Mouse (Mus musculus) liver, adult 2 months (tissue): ENCODE data around the gene Ndrg4. TPM values are rescaled to one million over a fixed set of nuclear protein-coding genes. Genes with fewer than 3 reads are reported as not detected.
A peak's percentile ranks its signal among the peaks of the same experiment; 100 is the strongest.

ENCODE experiments used
- DNase-seq: peaks from one replicate; pipeline ENCODE4 v3.0.0-alpha.2; 2011; ENCODE audit warnings: low read depth, low spot score; ENCODE audit errors: extremely low read depth
- H3K27ac ChIP-seq: fragments of 200-500 bp; replicated peaks from 2 replicates; pipeline ENCODE4 v1.5.1; 2012; ENCODE audit warnings: low read depth, mild to moderate bottlenecking, control low read depth, inconsistent platforms, low read length; ENCODE audit not compliant: insufficient read depth
- H3K27me3 ChIP-seq: fragments of 200-500 bp; 2 replicates; pipeline ENCODE4 v1.6.1; 2012; ENCODE audit warnings: mild to moderate bottlenecking, moderate library complexity, low read length, inconsistent platforms; ENCODE audit not compliant: control insufficient read depth, insufficient read depth
- H3K36me3 ChIP-seq: fragments of 200-500 bp; 2 replicates; pipeline ENCODE4 v1.6.1; 2012; ENCODE audit warnings: low read length, inconsistent platforms; ENCODE audit not compliant: control insufficient read depth, insufficient read depth
- H3K4me1 ChIP-seq: fragments of 200-500 bp; 2 replicates; pipeline ENCODE4 v1.6.1; 2011; ENCODE audit warnings: low read length; ENCODE audit not compliant: control insufficient read depth, insufficient read depth
- H3K4me3 ChIP-seq: fragments of 200-500 bp; 2 replicates; pipeline ENCODE4 v1.5.1; 2011; ENCODE audit warnings: low read depth, mild to moderate bottlenecking, control low read depth, low read length, moderate library complexity; ENCODE audit not compliant: insufficient read depth
- H3K79me2 ChIP-seq: fragments of 200-500 bp; 2 replicates; pipeline ENCODE4 v1.6.1; 2012; ENCODE audit warnings: inconsistent platforms, mild to moderate bottlenecking, low read length, moderate library complexity; ENCODE audit not compliant: control insufficient read depth, insufficient read depth
- H3K9ac ChIP-seq: fragments of 200-500 bp; 2 replicates; pipeline ENCODE4 v1.6.1; 2012; ENCODE audit warnings: low read depth, mild to moderate bottlenecking, control low read depth, inconsistent platforms, low read length
- CTCF ChIP-seq: fragments of 200-500 bp; IDR thresholded peaks from 2 replicates; pipeline ENCODE4 v1.5.1; 2011; ENCODE audit warnings: low read depth, low read length, control low read depth
- POLR2A ChIP-seq: fragments of 200-500 bp; IDR thresholded peaks from 2 replicates; pipeline ENCODE4 v1.6.1; 2011; ENCODE audit warnings: low read length, control low read depth; ENCODE audit not compliant: insufficient read depth; ENCODE audit errors: extremely low read depth
- WGBS: fragments of 180-500 bp; shearing (Covaris S2); methylation state at CpG from one replicate; pipeline ENCODE4 v1.1.7; 2018; 5-methylcytosine and 5-hydroxymethylcytosine counted together
- polyA plus RNA-seq: library from polyadenylated mRNA; depleted of rRNA; stranded (reverse); fragments of >200 nt; gene quantifications from 2 replicates; pipeline ENCODE4 v1.2.3, GENCODE M21; 2012
- total RNA-seq: library from RNA; depleted of rRNA; stranded (reverse); fragments of >200 nt; gene quantifications from 2 replicates; pipeline ENCODE4 v1.2.3, GENCODE M21; 2014

The Ndrg4 gene
- total and polyA plus RNA-seq, 2 experiments: 0.26 to 0.55 TPM

DNA sequence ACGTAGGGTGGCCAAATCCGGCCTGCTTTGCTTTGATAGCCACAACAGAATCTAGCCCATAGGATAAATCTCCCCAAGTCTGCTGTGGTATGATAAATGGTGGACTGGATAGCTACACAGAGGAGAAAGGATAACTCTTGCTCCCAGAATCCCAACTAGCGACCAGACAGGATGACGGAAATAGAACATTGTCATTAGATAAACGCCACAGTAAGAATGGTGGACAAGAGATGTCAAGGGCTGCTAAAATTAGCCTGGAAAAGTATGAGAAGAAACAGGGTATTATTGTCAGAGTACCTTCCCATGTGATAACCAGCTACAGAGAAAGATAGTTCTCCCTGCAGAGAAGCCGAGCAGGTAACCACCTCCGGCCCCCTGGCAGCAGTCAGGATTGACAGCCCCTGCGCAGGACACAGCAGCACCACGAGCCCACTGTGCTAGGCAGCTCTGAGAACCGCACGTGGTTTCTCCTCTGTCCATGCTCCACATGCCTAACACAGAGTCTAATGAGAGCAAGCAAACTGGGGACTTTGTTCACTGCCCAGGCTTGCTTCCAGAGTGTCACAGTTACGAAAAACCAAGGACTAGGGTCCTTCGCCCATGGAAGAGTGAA lies 14.3 kb downstream of the Ndrg4 start:
- no peak overlapping the region for H3K27ac ChIP-seq
- H3K27me3 ChIP-seq: 0 out of 2 replicates have a peak, but pooled peaks cover 5% of the 10 kb centered on the region
- no peak overlapping the region for H3K9ac ChIP-seq
- no peak overlapping the region for H3K4me3 ChIP-seq
- 65% methylated on average over 13 of the region's 13 CpGs for WGBS
- no peak for DNase-seq
- no peaks in the 10 kb centered on the region for H3K79me2 ChIP-seq
- H3K4me1 ChIP-seq: no peaks in the 10 kb centered on the region
- no peaks in the 10 kb centered on the region for H3K36me3 ChIP-seq
- TF ChIP-seq POLR2A (no peak), CTCF (no peak)

DNA sequence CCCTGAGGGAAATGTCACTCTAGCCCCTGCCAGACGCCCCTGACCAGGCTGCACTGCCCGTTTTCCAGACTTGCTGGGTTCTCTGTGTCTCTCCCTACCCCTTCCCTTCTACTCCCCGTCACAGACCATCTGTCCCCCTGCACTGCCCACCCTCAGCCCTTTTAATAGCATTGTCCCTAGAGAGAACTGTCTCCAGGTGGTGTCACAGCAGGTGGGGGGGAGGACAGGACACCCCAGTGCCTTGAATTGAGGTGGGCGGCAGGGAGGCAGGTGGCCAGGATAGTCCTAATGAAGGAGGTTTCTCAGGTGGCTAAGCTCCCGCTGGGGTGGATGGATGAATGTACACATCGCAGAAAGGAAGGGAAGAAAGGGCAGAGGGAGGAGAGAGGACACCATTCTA lies 17.9 kb downstream of the Ndrg4 start:
- 37% methylated on average over 6 of the region's 6 CpGs for WGBS
- Histone ChIP-seq H3K4me1 (no peaks in the 10 kb centered on the region; the same call in 1 of the 2 replicates), H3K79me2 (no peaks in the 10 kb centered on the region), H3K4me3 (no peak overlapping the region), H3K9ac (no peak overlapping the region), H3K27me3 (0 out of 2 replicates have a peak, but pooled peaks cover 5% of the 10 kb centered on the region), H3K27ac (no peak overlapping the region), H3K36me3 (no peaks in the 10 kb centered on the region)
- no peak for DNase-seq
- TF ChIP-seq POLR2A (no peak), CTCF (no peak)

DNA sequence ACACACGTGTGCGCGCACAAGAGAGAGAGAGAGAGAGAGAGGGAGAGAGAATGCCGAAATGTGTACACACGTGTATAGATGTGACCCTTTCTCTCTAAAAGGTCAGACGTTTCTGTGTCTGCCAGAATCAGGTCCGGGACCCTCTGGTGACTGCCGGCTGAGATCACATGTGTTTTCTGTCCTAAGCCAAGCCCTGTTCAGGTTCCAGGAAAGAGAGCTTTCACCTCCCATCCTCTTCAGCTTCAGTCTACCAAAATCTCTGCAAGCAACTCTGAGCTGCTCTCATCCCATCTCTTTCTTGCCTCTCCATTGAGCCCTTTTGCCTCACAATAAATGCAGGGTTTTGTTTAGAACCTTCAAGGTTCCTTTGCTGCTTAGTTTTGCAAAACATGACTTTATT lies 19.9 kb downstream of the Ndrg4 start:
- Histone ChIP-seq H3K4me3 (no peak overlapping the region), H3K9ac (no peak overlapping the region), H3K27ac (no peak overlapping the region), H3K4me1 (no peaks in the 10 kb centered on the region; the same call in 1 of the 2 replicates), H3K36me3 (no peaks in the 10 kb centered on the region), H3K27me3 (0 out of 2 replicates have a peak, but pooled peaks cover 5% of the 10 kb centered on the region), H3K79me2 (no peaks in the 10 kb centered on the region)
- no peak for DNase-seq
- TF ChIP-seq CTCF (no peak), POLR2A (no peak)
- WGBS: 51% methylated on average over 8 of the region's 8 CpGs

DNA sequence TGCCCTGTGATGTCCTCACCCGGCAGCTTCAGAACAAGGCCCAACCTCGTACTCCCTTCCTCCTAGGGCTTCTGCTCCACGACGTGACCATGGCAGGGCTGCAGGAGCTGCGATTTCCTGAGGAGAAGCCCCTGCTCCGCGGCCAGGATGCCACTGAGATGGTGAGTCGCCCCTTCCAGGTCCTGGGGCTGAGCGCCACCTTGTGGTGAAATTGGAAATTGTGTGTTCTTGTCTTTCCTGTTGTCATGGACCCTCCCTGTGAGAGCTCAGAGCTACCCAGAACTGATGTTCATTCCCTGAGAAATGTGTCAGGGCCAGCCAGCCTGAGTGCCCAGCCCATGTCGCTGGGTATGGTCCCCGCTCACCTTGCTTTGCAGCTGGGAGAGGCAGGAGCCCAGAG lies 20.3 kb downstream of the Ndrg4 start:
- 0 out of 2 replicates have a peak, but pooled peaks cover 5% of the 10 kb centered on the region for H3K27me3 ChIP-seq
- no peak overlapping the region for H3K4me3 ChIP-seq
- no peaks in the 10 kb centered on the region for H3K36me3 ChIP-seq
- no peak for DNase-seq
- no peak overlapping the region for H3K27ac ChIP-seq
- no peak overlapping the region for H3K9ac ChIP-seq
- H3K4me1 ChIP-seq: no peaks in the 10 kb centered on the region; the same call in 1 of the 2 replicates
- H3K79me2 ChIP-seq: no peaks in the 10 kb centered on the region
- 2% methylated on average over 11 of the region's 11 CpGs for WGBS
- TF ChIP-seq POLR2A: no peak
- TF ChIP-seq CTCF: peak; percentile 88

DNA sequence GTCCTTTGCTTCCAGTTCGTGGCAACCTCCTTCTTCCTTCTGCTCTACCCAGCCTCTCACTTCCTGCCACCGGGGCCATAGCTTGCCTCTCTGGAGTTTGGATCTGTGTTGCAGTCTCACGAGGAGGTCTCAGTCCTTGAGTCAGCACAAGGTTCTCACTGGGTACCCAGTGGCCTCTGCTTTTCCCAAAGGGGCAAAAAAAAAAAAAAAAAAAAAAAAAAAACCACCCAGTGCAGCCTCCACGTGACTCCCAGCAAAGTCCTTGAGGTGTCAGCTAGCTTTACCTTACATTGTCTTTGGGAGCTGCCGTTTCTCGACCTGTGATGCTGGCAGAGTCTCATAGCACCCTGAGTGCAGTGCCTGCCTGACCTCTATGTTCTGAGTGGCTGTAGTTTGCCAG lies 21.4 kb downstream of the Ndrg4 start:
- Histone ChIP-seq H3K9ac (no peak overlapping the region), H3K79me2 (no peaks in the 10 kb centered on the region), H3K27ac (no peak overlapping the region), H3K4me3 (no peak overlapping the region), H3K27me3 (0 out of 2 replicates have a peak, but pooled peaks cover 5% of the 10 kb centered on the region), H3K4me1 (no peaks in the 10 kb centered on the region; the same call in 1 of the 2 replicates), H3K36me3 (no peaks in the 10 kb centered on the region)
- WGBS: 13% methylated on average over 6 of the region's 6 CpGs
- no peak for DNase-seq
- no peak for TF ChIP-seq CTCF
- TF ChIP-seq POLR2A: no peak

DNA sequence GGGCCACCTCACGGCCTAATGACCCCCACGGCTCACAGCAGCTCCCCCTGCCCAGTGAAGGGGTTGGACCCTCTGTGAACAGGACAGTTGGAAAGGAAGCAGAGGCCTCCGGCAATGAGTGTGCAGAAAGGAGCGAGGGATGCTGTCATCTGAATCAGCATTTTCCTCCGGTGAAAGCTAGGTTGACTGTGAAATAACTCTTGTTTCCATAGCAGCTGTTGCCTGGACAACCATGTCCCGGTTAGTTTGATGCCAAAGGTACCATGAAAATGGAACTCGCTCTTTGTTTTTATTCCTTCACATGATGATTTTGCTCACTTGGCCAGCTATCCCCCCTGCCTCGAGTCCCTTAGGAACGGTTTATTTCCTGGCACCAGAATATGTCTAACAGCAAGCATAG lies 23.5 kb downstream of the Ndrg4 start:
- Histone ChIP-seq H3K36me3 (no peaks in the 10 kb centered on the region), H3K27ac (no peak overlapping the region), H3K9ac (no peak overlapping the region), H3K27me3 (no peaks in the 10 kb centered on the region), H3K4me3 (no peak overlapping the region), H3K4me1 (no peaks in the 10 kb centered on the region; the same call in 1 of the 2 replicates), H3K79me2 (no peaks in the 10 kb centered on the region)
- TF ChIP-seq POLR2A (no peak), CTCF (no peak)
- DNase-seq: no peak
- 62% methylated on average over 9 of the region's 9 CpGs for WGBS
